Mouse (Mus musculus): ENCODE measurements around the gene Clrn2. TPM values are rescaled to one million over a fixed set of nuclear protein-coding genes. Genes with fewer than 3 reads are reported as not detected.
A peak's percentile ranks its signal among the peaks of the same experiment; 100 is the strongest.

Gene Clrn2
- polyA plus RNA-seq, 1 experiment from 2014 or later: not detected

DNA sequence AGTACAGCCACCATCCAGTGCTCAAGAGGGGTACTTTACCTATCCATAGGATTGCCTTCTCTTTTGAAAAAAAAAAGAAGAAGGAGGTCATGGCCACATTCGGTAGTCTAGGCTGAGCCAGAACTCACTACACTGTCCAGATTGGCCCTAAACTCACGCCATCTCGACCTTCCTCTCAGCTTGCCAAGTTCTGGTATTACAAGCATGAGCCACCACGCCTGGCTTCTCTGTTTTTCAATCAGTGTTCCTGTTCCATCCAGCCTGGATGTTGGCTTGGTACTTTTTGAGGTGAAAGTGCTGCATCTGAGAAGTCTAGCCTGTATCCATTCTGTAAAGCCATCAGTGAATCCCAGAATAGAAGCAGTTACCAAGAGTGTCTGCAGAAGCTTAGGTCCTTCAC, 42.9 kb downstream of the Clrn2 start:
- Histone ChIP-seq H3K4me1 (peaks cover 10% of the 10 kb centered on the region; the same call in 1 of the 2 replicates), H3K27me3 (ENCODE audit: insufficient read depth, poor library complexity, severe bottlenecking) (no peaks in the 10 kb centered on the region), H3K4me3 (no peak overlapping the region), H3K9me3 (no peaks in the 10 kb centered on the region), H3K36me3 (peaks cover 57% of the 10 kb centered on the region), H3K27ac (no peak overlapping the region)
- peak; percentile 16 for DNase-seq (ENCODE audit: low spot score)
- 89% methylated on average over 4 of the region's 4 CpGs for WGBS

DNA sequence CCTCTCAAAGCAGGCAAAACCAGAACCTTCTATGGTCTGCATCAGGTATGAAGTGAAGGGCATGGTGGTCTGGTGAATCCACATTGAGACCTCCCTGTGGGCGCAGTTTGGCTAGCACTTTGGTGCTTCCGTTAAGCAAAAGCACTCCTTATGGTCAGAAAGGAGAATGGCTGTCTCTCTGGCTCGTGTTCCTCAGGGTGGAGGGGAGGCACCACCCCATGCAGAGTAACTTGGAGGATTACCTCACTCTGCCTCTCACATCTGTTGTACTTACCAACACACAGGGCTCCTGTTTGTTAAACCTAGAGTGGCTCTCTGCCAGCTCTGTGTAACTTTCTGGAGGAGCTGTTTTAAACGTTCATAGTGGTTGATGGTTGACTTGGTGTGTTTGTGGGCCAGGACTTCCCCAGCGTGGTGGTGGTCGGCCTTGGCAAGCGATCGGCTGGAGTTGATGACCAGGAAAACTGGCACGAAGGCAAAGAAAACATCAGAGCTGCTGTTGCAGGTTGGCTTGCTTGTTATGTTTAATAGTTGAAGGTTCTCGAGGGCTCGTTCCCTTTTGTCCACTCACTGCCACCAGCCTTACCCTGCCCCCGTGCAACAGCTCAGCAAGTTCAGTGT, 43.5 kb downstream of the Clrn2 start:
- Histone ChIP-seq H3K4me1 (peaks cover 10% of the 10 kb centered on the region; the same call in 1 of the 2 replicates), H3K36me3 (peaks cover 63% of the 10 kb centered on the region), H3K4me3 (no peak overlapping the region), H3K9me3 (no peaks in the 10 kb centered on the region), H3K27me3 (ENCODE audit: insufficient read depth, poor library complexity, severe bottlenecking) (no peaks in the 10 kb centered on the region), H3K27ac (no peak overlapping the region)
- DNase-seq (ENCODE audit: low spot score): no peak
- WGBS: 84% methylated on average over 12 of the region's 12 CpGs

DNA sequence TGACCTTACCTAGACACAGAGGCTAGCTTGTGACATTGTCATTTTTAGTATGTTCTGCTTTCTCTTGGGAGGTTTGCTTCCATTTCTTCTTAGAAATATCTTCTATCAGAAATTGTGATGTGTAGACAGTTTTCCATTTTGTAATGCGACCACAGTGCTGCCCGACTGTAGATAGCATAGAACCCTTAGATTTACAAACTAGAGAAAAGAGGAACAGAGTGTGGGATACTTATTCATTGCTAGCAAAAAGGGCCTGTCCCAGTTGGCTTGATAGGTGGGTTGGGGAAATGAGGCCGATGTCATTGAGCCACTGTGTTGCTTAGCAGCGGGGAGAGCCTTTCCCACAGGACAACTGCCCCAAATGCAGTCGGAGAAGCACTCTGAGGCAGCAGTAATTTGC, 44.0 kb downstream of the Clrn2 start:
- no peak for DNase-seq (ENCODE audit: low spot score)
- H3K4me1 ChIP-seq: peaks cover 10% of the 10 kb centered on the region; the same call in 1 of the 2 replicates
- H3K36me3 ChIP-seq: peaks cover 68% of the 10 kb centered on the region
- H3K27me3 ChIP-seq (ENCODE audit: insufficient read depth, poor library complexity, severe bottlenecking): no peaks in the 10 kb centered on the region
- H3K27ac ChIP-seq: no peak overlapping the region
- WGBS: 90% methylated on average over 5 of the region's 5 CpGs
- no peak overlapping the region for H3K4me3 ChIP-seq
- no peaks in the 10 kb centered on the region for H3K9me3 ChIP-seq

DNA sequence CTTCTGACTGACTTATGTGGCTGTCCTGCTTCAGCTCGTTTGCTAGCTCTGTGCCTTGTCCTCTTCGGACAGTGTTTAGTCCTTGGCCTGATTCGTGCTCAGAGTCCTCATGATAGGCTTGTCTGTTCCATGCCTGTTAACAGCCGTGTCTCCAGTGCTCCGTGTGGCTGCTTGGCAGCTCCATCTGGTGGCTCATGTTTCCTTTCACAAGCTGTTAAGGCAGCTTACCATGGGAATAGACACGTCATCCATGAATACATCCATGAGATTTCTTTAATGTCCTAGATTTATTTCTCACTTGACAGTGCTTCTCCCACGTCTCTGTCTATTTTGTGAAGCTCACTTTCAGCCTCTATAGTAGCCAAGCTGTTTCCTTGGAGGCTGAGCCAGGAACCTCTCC, 56.5 kb downstream of the Clrn2 start:
- no peak for DNase-seq (ENCODE audit: low spot score)
- H3K4me3 ChIP-seq: no peak overlapping the region
- no peaks in the 10 kb centered on the region for H3K4me1 ChIP-seq
- WGBS: 84% methylated on average over 7 of the region's 7 CpGs
- H3K27ac ChIP-seq: no peak overlapping the region
- H3K9me3 ChIP-seq: no peaks in the 10 kb centered on the region
- peaks cover 81% of the 10 kb centered on the region for H3K36me3 ChIP-seq
- no peaks in the 10 kb centered on the region for H3K27me3 ChIP-seq (ENCODE audit: insufficient read depth, poor library complexity, severe bottlenecking)

DNA sequence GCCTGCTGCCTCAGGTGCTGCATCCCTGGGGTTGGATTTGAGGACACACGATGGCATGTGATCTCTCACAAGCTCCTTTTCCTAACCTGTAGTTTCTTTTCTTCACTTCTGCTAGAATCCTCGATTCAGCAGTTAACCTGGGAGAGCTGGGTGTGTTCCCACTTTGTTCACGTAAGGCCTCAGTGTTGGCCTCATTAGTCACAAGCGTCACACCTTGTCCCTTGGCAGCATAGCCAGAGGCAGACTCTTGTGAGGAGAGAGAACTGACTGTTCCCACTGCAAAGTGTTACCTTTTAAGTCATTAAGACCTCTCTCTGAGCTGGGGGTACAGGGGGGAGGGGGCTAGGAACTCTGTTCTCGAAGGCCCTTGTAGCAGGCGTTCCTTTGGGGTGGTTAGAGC, 59.4 kb downstream of the Clrn2 start:
- H3K4me3 ChIP-seq: no peak overlapping the region
- no peak overlapping the region for H3K27ac ChIP-seq
- peaks cover 59% of the 10 kb centered on the region for H3K36me3 ChIP-seq
- H3K9me3 ChIP-seq: no peaks in the 10 kb centered on the region
- H3K4me1 ChIP-seq: no peaks in the 10 kb centered on the region
- H3K27me3 ChIP-seq (ENCODE audit: insufficient read depth, poor library complexity, severe bottlenecking): no peaks in the 10 kb centered on the region
- 84% methylated on average over 6 of the region's 6 CpGs for WGBS
- no peak for DNase-seq (ENCODE audit: low spot score)

DNA sequence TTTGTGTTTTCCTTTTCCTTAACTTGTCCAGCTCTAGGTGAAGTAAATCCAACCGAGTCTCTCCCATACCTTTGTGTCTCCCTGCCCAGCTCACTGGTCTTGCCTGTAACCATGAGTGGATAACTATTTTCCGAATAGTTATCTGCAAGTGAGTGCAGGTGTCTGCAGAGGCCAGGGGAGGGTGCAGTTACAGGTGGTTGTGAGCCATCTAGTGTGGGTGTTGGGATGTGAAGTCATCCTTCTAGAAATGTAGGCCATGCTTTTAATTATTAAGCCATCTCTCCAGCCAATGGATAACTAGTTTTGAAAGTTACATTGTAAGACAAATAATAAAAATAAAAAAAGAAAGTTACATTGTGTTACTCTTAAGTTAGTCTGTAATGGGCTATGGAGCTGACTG, 60.0 kb downstream of the Clrn2 start:
- no peak overlapping the region for H3K4me3 ChIP-seq
- no peak for DNase-seq (ENCODE audit: low spot score)
- H3K9me3 ChIP-seq: no peaks in the 10 kb centered on the region
- WGBS: 91% methylated on average over 2 of the region's 2 CpGs
- H3K27ac ChIP-seq: no peak overlapping the region
- H3K36me3 ChIP-seq: peaks cover 56% of the 10 kb centered on the region
- no peaks in the 10 kb centered on the region for H3K4me1 ChIP-seq
- H3K27me3 ChIP-seq (ENCODE audit: insufficient read depth, poor library complexity, severe bottlenecking): no peaks in the 10 kb centered on the region

Other genes with a start within 250 kb of the Clrn2 start
- gene Qdpr, start 3.5 kb upstream of the Clrn2 start, polyA plus RNA-seq (2016; fragmentation: Nextera tagmentation; extraction: Ambion mirVana): 110 and 116 TPM in 2 replicates
- 96.1 and 96.5 TPM in 2 replicates for gene Lap3, start 39.6 kb downstream of the Clrn2 start, polyA plus RNA-seq (2016; fragmentation: Nextera tagmentation; extraction: Ambion mirVana)
- gene Med28, start 66.5 kb downstream of the Clrn2 start, polyA plus RNA-seq (2016; fragmentation: Nextera tagmentation; extraction: Ambion mirVana): 229 and 242 TPM in 2 replicates
- 0.22 and 0.39 TPM in 2 replicates for gene Fam184b, start 185.9 kb downstream of the Clrn2 start, polyA plus RNA-seq (2016; fragmentation: Nextera tagmentation; extraction: Ambion mirVana)
- gene Ncapg, start 216.2 kb downstream of the Clrn2 start, polyA plus RNA-seq (2016; fragmentation: Nextera tagmentation; extraction: Ambion mirVana): 41.1 and 47.8 TPM in 2 replicates